Mouse (Mus musculus) testis, postnatal 14 days (tissue): ENCODE data around the gene Olfr211.
"Not testable (repeated sequence)": the region's sequence is repeated elsewhere in the genome, so short reads cannot be mapped to it uniquely, and the experiment has no call there.

Experiments used
- DNase-seq: peaks from one replicate; pipeline ENCODE4 v3.0.0; 2021; ENCODE audit warnings: low spot score

Olfr211 gene

GRCm38 (mm10) chr6:116488791-116489190, at the start of gene Olfr211:
Gene Olfr211 (plus strand): TSS chr6:116489091.
- no peak for DNase-seq

DNA sequence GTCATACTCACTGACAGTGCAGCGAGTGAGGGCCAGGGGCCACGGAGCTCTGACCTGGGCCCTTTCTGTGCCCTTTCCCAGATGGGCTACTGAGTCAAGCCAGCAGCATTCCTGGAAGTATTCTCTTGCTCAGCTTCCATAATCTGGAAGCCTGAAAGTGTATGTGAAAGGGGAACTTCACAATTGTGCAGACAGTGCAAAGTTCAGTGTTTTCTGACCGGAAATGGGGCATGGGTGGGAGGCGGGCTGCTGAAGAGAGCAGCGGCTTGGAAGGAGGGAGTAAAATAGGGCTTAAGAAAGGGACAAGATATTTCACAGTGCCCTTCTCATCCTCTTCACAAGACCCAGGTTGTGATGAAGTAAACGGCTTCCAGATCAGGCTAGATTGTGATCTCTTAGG, 49.4 kb upstream of the Olfr211 start:
- no peak for DNase-seq

GRCm38 (mm10) chr6:116440447-116440846, 48.4 kb upstream of the Olfr211 start:
- DNase-seq = no peak

DNA sequence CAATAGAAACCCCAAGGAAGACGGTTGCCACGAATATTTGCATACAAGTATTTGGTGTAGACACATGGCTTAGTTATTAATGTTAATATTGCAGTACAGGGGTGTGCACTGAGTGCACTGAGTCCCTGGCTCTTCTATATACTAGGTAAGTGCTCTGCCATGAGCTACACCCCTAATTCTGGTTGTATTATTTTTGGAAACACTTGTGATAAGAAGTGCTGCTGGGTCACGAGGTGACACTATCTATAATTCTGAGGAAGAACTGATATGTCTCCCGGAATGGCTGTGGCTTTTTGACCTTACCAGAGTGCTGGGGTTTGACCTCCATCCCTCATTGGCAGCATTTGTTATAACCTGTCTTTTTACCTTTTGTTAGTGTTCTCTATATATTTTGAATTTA, 48.0 kb upstream of the Olfr211 start:
- no peak for DNase-seq

DNA sequence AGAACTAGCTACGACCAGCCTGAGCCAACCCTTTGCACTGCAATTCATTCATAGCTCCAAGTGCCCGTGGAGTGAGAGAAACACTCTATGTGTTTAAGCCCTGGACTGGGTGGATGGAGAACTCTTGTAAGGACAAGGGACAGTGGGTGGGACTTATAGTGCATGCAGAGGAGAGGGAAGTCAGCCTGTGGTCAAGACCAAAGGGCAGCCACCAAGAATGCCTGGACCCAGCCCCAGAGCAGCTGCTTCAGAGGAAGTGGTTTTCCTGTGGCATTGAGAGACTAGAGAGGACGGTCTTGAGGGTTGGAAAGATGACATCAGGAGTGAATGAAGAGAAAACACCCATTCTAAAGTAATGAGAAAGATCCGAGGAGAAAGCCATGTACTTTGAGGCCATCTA, 33.1 kb upstream of the Olfr211 start:
- DNase-seq = no peak

GRCm38 (mm10) chr6:116456482-116456881, 32.4 kb upstream of the Olfr211 start:
- DNase-seq = no peak

GRCm38 (mm10) chr6:116458728-116459127, 30.2 kb upstream of the Olfr211 start:
- DNase-seq = no peak

GRCm38 (mm10) chr6:116459232-116459631, 29.7 kb upstream of the Olfr211 start:
- no peak for DNase-seq

GRCm38 (mm10) chr6:116460544-116461283, 28.2 kb upstream of the Olfr211 start, which contains the start of gene Alox5:
Gene Alox5 (minus strand): TSS chr6:116461178.
- DNase-seq = no peak

GRCm38 (mm10) chr6:116468081-116468480, 20.8 kb upstream of the Olfr211 start:
- DNase-seq = no peak

- no peak for DNase-seq
Observed at GRCm38 (mm10) chr6:116485081-116485480, 3.8 kb upstream of the Olfr211 start.

GRCm38 (mm10) chr6:116486833-116487232, 2.1 kb upstream of the Olfr211 start:
- DNase-seq = no peak

- no peak for DNase-seq
Observed at GRCm38 (mm10) chr6:116493742-116494141, 4.9 kb downstream of the Olfr211 start.

GRCm38 (mm10) chr6:116495960-116496359, 7.1 kb downstream of the Olfr211 start:
- DNase-seq = no peak

- DNase-seq = not testable (repeated sequence)
Observed at GRCm38 (mm10) chr6:116506302-116507003, 17.6 kb downstream of the Olfr211 start, which contains the start of gene Olfr212. Gene Olfr212 (plus strand): TSS chr6:116506516.

GRCm38 (mm10) chr6:116514832-116515231, 25.9 kb downstream of the Olfr211 start:
- no peak for DNase-seq

GRCm38 (mm10) chr6:116538156-116538555, 49.3 kb downstream of the Olfr211 start, which contains the start of gene Olfr213:
Gene Olfr213 (plus strand): TSS chr6:116538456.
- DNase-seq = no peak

DNA sequence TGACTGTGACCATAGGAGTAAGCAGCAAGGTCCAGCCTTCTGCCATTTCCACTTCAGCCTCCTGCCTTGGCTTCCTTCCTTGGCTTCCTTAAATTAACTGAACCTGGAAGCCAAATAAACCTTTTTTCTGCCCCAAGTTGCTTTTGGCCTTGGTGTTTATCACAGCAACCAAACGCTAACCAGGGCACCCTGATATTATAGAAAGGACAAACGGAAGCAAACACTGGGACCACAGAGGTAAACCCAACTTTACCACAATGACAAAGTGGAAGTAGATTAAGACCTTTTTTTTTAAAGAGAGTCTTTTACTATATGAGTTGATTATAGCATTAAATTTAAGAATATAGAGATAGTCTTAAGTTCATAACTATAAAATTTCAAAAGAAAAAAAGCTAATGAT, 53.6 kb downstream of the Olfr211 start:
- DNase-seq = no peak
